In genomic region chr1:72602803-72603202, GRCm38 (mm10) we compare ENCODE assay signal across 18 mouse cellular contexts.
"Had no signal": no experiment of that assay in that cellular context is flagged by ENCODE, and none has a peak within 500 bp of the region (broad histone marks: within the 10 kb centered on the region; RNA-seq: fewer than 3 reads in every experiment).

No protein-coding gene starts in this region.

- H3K27me3 ChIP-seq: liver, embryonic 13.5 days; neural tube, embryonic 12.5 days; neural tube, embryonic 15.5 days had no signal

- H3K27ac ChIP-seq: left cerebral cortex, adult 2 months; liver, embryonic 13.5 days; macrophage; neural tube, embryonic 12.5 days; neural tube, embryonic 15.5 days had no signal

- ATAC-seq: intestine, embryonic 16.5 days had no signal

- H3K9me3 ChIP-seq: liver, embryonic 13.5 days; neural tube, embryonic 12.5 days; neural tube, embryonic 15.5 days had no signal

- H3K4me1 ChIP-seq: liver, embryonic 13.5 days had no signal

- H3K4me2 ChIP-seq: liver, embryonic 13.5 days; neural tube, embryonic 12.5 days; neural tube, embryonic 15.5 days had no signal

- H3K4me3 ChIP-seq: left cerebral cortex, adult 2 months; liver, embryonic 13.5 days; neural tube, embryonic 12.5 days; neural tube, embryonic 15.5 days had no signal

- DNase-seq: kidney, adult 18-20 months; kidney, adult 9 months; kidney, postnatal 14 days; kidney, postnatal 4 days; layer of hippocampus, adult 9-11 months; layer of hippocampus, postnatal 36 days; liver, embryonic 13.5 days; lung, adult 2 months; lung, postnatal 14 days; retina, postnatal 1 day; thymus, adult 2 months; thymus, postnatal 14 days; thymus, postnatal 4 days had no signal

- H3K9ac ChIP-seq: liver, embryonic 13.5 days; neural tube, embryonic 12.5 days; neural tube, embryonic 15.5 days had no signal
